In the genomic region with DNA sequence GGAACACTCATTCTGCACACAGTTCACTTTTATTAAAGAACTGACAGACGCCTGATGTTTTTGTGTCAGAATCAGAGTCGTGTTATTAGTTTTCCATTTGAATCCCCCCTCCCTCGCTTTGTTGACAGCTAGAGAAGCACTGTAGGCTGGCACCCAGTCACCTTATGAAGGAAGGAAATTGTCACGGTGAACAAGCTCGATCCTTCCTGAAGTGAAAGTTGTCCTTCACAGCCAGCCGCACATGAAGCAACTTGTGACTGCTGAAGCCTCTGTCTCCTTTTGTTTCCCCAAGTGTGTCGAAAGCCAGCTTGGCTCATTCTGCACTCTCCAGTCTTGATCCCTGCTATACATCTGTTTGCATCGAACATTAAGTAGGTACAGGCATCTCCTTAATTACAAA, we compare ENCODE assay signal across 10 mouse cellular contexts.
DNase-seq lines count a peak whose midpoint lies in the region; ATAC-seq and TF ChIP-seq lines count a peak whose summit lies in the region.
"Had no signal": no experiment of that assay in that cellular context is flagged by ENCODE, and none has a peak within 500 bp of the region (broad histone marks: within the 10 kb centered on the region; RNA-seq: fewer than 3 reads in every experiment).

No protein-coding gene starts in this region.

- peak; percentile 38 for DNase-seq in adrenal gland, adult 2 months
- DNase-seq in adrenal gland, postnatal 25 days, result no peak
- no peak for DNase-seq in liver, postnatal 0 days
- no peak for DNase-seq in liver
- peak; percentile 26 for DNase-seq in forebrain, postnatal 0 days
- DNase-seq in midbrain, postnatal 0 days (ENCODE audit: low spot score), result peak; percentile 51
- DNase-seq in gastrocnemius, postnatal 4 days (ENCODE audit: low spot score in 2 of 2), result no peak
- DNase-seq in kidney, adult 18-20 months, result no peak
- DNase-seq: right cerebral cortex, postnatal 25 days had no signal

- no peaks in the 10 kb centered on the region; the same call in 1 of the 2 replicates for H3K4me1 ChIP-seq in liver, postnatal 0 days (ENCODE audit: insufficient read depth)
- peaks cover 20% of the 10 kb centered on the region for H3K4me1 ChIP-seq in forebrain, postnatal 0 days (ENCODE audit: insufficient read depth)
- H3K4me1 ChIP-seq in midbrain, postnatal 0 days (ENCODE audit: insufficient read depth, low read length), result peaks cover 6% of the 10 kb centered on the region

- 37% methylated on average over 8 of the region's 8 CpGs for WGBS in liver, postnatal 0 days (ENCODE audit: insufficient replicate concordance)
- 12% methylated on average over 8 of the region's 8 CpGs for WGBS in forebrain, postnatal 0 days
- WGBS in midbrain, postnatal 0 days, result 25% methylated on average over 8 of the region's 8 CpGs

- H3K4me3 ChIP-seq in liver, postnatal 0 days (ENCODE audit: low read depth, low read length), result no peak overlapping the region
- H3K4me3 ChIP-seq in forebrain, postnatal 0 days (ENCODE audit: low read depth, low read length), result no peak overlapping the region
- H3K4me3 ChIP-seq in midbrain, postnatal 0 days (ENCODE audit: low read depth, low read length), result no peak overlapping the region
- H3K4me3 ChIP-seq: heart, embryonic 15.5 days had no signal

- ATAC-seq in liver, postnatal 0 days, result no peak
- no peak for ATAC-seq in forebrain, postnatal 0 days
- no peak for ATAC-seq in midbrain, postnatal 0 days (ENCODE audit: low FRiP score)

- H3K9ac ChIP-seq in liver, postnatal 0 days (replicated peaks), result no peak overlapping the region
- no peak overlapping the region for H3K9ac ChIP-seq in forebrain, postnatal 0 days
- no peak overlapping the region for H3K9ac ChIP-seq in midbrain, postnatal 0 days (replicated peaks; ENCODE audit: low read length, poor library complexity, severe bottlenecking)
- H3K9ac ChIP-seq: heart, embryonic 15.5 days had no signal

- H3K4me2 ChIP-seq in liver, postnatal 0 days (ENCODE audit: low read depth, low read length), result 0 out of 2 replicates have a peak overlapping the region, but pooled peaks have one; percentile 18
- H3K4me2 ChIP-seq in forebrain, postnatal 0 days (ENCODE audit: low read depth), result 0 out of 2 replicates have a peak overlapping the region, but pooled peaks have one; percentile 16
- H3K4me2 ChIP-seq in midbrain, postnatal 0 days (ENCODE audit: low read depth, low read length, poor library complexity, severe bottlenecking), result no peak overlapping the region
- H3K4me2 ChIP-seq: heart, embryonic 15.5 days had no signal

- no peaks in the 10 kb centered on the region for H3K36me3 ChIP-seq in liver, postnatal 0 days (replicated peaks; ENCODE audit: insufficient read depth, low read length)
- H3K36me3 ChIP-seq in forebrain, postnatal 0 days (ENCODE audit: insufficient read depth), result no peaks in the 10 kb centered on the region
- no peaks in the 10 kb centered on the region for H3K36me3 ChIP-seq in midbrain, postnatal 0 days (ENCODE audit: insufficient read depth, low read length)
- H3K36me3 ChIP-seq: heart, embryonic 15.5 days had no signal

- H3K27ac ChIP-seq in liver, postnatal 0 days (ENCODE audit: low read depth), result no peak overlapping the region
- H3K27ac ChIP-seq in forebrain, postnatal 0 days (ENCODE audit: low read depth, low read length), result peak overlapping the region; percentile 85
- peak overlapping the region; percentile 77 for H3K27ac ChIP-seq in midbrain, postnatal 0 days (ENCODE audit: low read depth, low read length)
- H3K27ac ChIP-seq: heart, embryonic 15.5 days had no signal

- no peaks in the 10 kb centered on the region for H3K27me3 ChIP-seq in liver, postnatal 0 days (ENCODE audit: insufficient read depth, low read length)
- no peaks in the 10 kb centered on the region for H3K27me3 ChIP-seq in forebrain, postnatal 0 days (ENCODE audit: insufficient read depth, low read length)
- no peaks in the 10 kb centered on the region for H3K27me3 ChIP-seq in midbrain, postnatal 0 days (ENCODE audit: insufficient read depth, low read length)
- H3K27me3 ChIP-seq: heart, embryonic 15.5 days had no signal

- no peaks in the 10 kb centered on the region for H3K9me3 ChIP-seq in liver, postnatal 0 days (ENCODE audit: low read length)
- no peaks in the 10 kb centered on the region for H3K9me3 ChIP-seq in forebrain, postnatal 0 days (ENCODE audit: low read length)
- no peaks in the 10 kb centered on the region for H3K9me3 ChIP-seq in midbrain, postnatal 0 days (ENCODE audit: low read length)
- H3K9me3 ChIP-seq: heart, embryonic 15.5 days had no signal

- no peak for TF ChIP-seq CTCF in liver, postnatal 0 days (IDR thresholded peaks at IDR 0.05; ENCODE audit: low read depth)
- no peak for TF ChIP-seq CTCF in forebrain, postnatal 0 days (IDR thresholded peaks at IDR 0.05; ENCODE audit: low read depth)
- no peak for TF ChIP-seq CTCF in midbrain, postnatal 0 days (IDR thresholded peaks at IDR 0.05)

- TF ChIP-seq EP300 in liver, postnatal 0 days (IDR thresholded peaks at IDR 0.05; ENCODE audit: low read depth), result no peak

Comparison
In these comparisons a context has a peak if more than half of its experiments do, and no peak if none do; other contexts are left out.
1. DNase-seq: peak in adrenal gland, adult 2 months (single experiment), forebrain, postnatal 0 days (single experiment) and midbrain, postnatal 0 days (single experiment); none in adrenal gland, postnatal 25 days (single experiment), liver, postnatal 0 days (single experiment), liver (single experiment), gastrocnemius, postnatal 4 days (0 of 2) and kidney, adult 18-20 months (single experiment).